Mouse (Mus musculus) right cerebral cortex, adult 2 months (tissue): ENCODE measurements at regions not wholly inside any gene's neighbourhood (a gene's known extent, or its start where the extent isn't known, plus 50 kb on each side); places are given as distances from the start of the nearest gene placed in this dataset.

Experiments
- DNase-seq, 2 experiments: peaks; one replicate each; pipeline ENCODE4 v3.0.0; 2021 to 2022; ENCODE audit warnings: low spot score in 2 of 2

GRCm38 (mm10) chr13:110673536-110673935, 278.7 kb downstream of the Plk2 start:
- peak in 1 of 2 experiments; percentile 16 for DNase-seq

GRCm38 (mm10) chr13:110683259-110684041, 288.6 kb downstream of the Plk2 start:
- DNase-seq, result peak; percentile 26 to 42

GRCm38 (mm10) chr13:110688796-110689195, 293.9 kb downstream of the Plk2 start:
- DNase-seq, result no peak

- no peak for DNase-seq
These were observed 295.8 kb downstream of the Plk2 start for GRCm38 (mm10) chr13:110690501-110691255.

GRCm38 (mm10) chr13:110692696-110693095, 297.9 kb downstream of the Plk2 start:
- no peak for DNase-seq

GRCm38 (mm10) chr13:110694876-110695275, 300.0 kb downstream of the Plk2 start:
- no peak for DNase-seq

GRCm38 (mm10) chr13:110696549-110696948, 301.7 kb downstream of the Plk2 start:
- DNase-seq, result no peak

- DNase-seq, result peak; percentile 24 to 29
These were observed 309.4 kb downstream of the Plk2 start for GRCm38 (mm10) chr13:110704261-110704660.

- no peak for DNase-seq
These were observed 316.0 kb downstream of the Plk2 start for GRCm38 (mm10) chr13:110710847-110711246.

GRCm38 (mm10) chr13:110712527-110712926, 317.7 kb downstream of the Plk2 start:
- DNase-seq, result no peak

- no peak for DNase-seq
These were observed 327.3 kb downstream of the Plk2 start for GRCm38 (mm10) chr13:110722170-110722569.

GRCm38 (mm10) chr13:110722752-110723151, 327.9 kb downstream of the Plk2 start:
- no peak for DNase-seq

GRCm38 (mm10) chr13:110724836-110725235, 330.0 kb downstream of the Plk2 start:
- DNase-seq, result no peak

- DNase-seq, result no peak
These were observed 331.0 kb downstream of the Plk2 start for GRCm38 (mm10) chr13:110725821-110726220.

- DNase-seq, result peak; percentile 37 to 44
These were observed 340.7 kb downstream of the Plk2 start for GRCm38 (mm10) chr13:110735511-110735910.

GRCm38 (mm10) chr13:110741576-110742206, 346.8 kb downstream of the Plk2 start:
- peak; percentile 34 to 50 for DNase-seq

GRCm38 (mm10) chr13:110747223-110747868, 352.5 kb downstream of the Plk2 start:
- no peak for DNase-seq

- DNase-seq, result no peak
These were observed 357.9 kb downstream of the Plk2 start for GRCm38 (mm10) chr13:110752746-110753145.

- peak; percentile 24 to 33 for DNase-seq
These were observed 359.7 kb downstream of the Plk2 start for GRCm38 (mm10) chr13:110754548-110754947.

- no peak for DNase-seq
These were observed 362.0 kb downstream of the Plk2 start for GRCm38 (mm10) chr13:110756877-110757276.

GRCm38 (mm10) chr13:110769210-110769609, 374.4 kb downstream of the Plk2 start:
- DNase-seq, result no peak

GRCm38 (mm10) chr13:110775251-110775650, 380.4 kb downstream of the Plk2 start:
- no peak for DNase-seq
